Mouse (Mus musculus) spleen, adult 2 months (tissue): ENCODE results near the gene Imp4.
A peak's percentile ranks its signal among the peaks of the same experiment; 100 is the strongest.

Source experiments
- CTCF ChIP-seq: fragments of 200-500 bp; IDR thresholded peaks from 2 replicates; pipeline ENCODE4 v1.5.1; 2011; ENCODE audit warnings: mild to moderate bottlenecking, inconsistent platforms; ENCODE audit not compliant: insufficient read depth, insufficient read length, insufficient replicate concordance; ENCODE audit errors: extremely low read depth
- POLR2A ChIP-seq: fragments of 200-500 bp; IDR thresholded peaks from 2 replicates; pipeline ENCODE4 v1.6.1; 2011; ENCODE audit warnings: low read depth, low read length, inconsistent platforms

GRCm38 (mm10) chr1:34462766-34463165 lies 23.1 kb downstream of the Imp4 start:
- TF ChIP-seq POLR2A (no peak), CTCF (peak; percentile 79; the same call in 1 of the 2 replicates)
